Mouse (Mus musculus) stomach, postnatal 0 days (tissue): ENCODE results near the gene Hdac4.

Experiments
- CTCF ChIP-seq: IDR thresholded peaks from 2 replicates; pipeline ENCODE4 v1.5.1; 2016; ENCODE audit warnings: antibody characterized with exemption, low read depth, mild to moderate bottlenecking, moderate library complexity
- EP300 ChIP-seq: optimal IDR thresholded peaks from 2 replicates; pipeline ENCODE3; 2016; ENCODE audit warnings: antibody characterized with exemption

DNA sequence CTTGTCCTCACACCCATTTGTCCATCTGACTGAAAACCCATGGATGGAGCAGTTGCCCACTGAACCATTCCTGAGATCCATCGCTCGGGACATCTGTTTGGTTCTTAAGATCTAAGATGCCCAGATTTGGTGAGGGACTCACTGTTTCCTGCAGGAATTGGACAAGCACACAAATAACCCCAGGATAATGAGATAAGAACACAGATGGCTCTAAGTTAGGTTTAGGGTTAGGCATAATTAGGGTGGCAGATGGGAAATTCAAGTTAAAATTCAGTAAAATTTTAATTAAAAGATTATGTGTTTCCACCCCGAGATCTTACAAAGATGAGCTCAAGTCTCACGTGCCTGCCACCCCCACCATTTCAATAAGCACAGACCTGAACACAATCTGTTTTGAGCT lies 44.6 kb upstream of the Hdac4 start:
- TF ChIP-seq CTCF (no peak), EP300 (no peak)
